Mouse (Mus musculus) spleen, adult 2 months (tissue): ENCODE measurements around the gene Raly. TPM values are rescaled to one million over a fixed set of nuclear protein-coding genes. Genes with fewer than 3 reads are reported as not detected.

Experiments used
- DNase-seq, 2 experiments: peaks; one replicate each; pipeline versions ENCODE4 v3.0.0 to v3.0.0-alpha.2; 2012 to 2021; ENCODE audit warnings: low spot score in 2 of 2, low read depth in 1 of 2
- H3K27ac ChIP-seq: fragments of 200-500 bp; 2 replicates; pipeline ENCODE4 v1.5.1; 2012; ENCODE audit warnings: low read length, inconsistent platforms; ENCODE audit not compliant: insufficient read depth
- H3K27me3 ChIP-seq: fragments of 200-500 bp; 2 replicates; pipeline ENCODE4 v1.6.1; 2012; ENCODE audit warnings: mild to moderate bottlenecking, moderate library complexity, low read length, inconsistent platforms; ENCODE audit not compliant: control insufficient read depth, insufficient read depth
- H3K36me3 ChIP-seq: fragments of 200-500 bp; 2 replicates; pipeline ENCODE4 v1.6.1; 2012; ENCODE audit warnings: mild to moderate bottlenecking, low read length, inconsistent platforms; ENCODE audit not compliant: control insufficient read depth, insufficient read depth
- H3K4me1 ChIP-seq: fragments of 200-500 bp; 2 replicates; pipeline ENCODE4 v1.6.1; 2011; ENCODE audit warnings: inconsistent platforms; ENCODE audit not compliant: control insufficient read depth, insufficient read depth, insufficient read length
- H3K4me3 ChIP-seq: fragments of 200-500 bp; 2 replicates; pipeline ENCODE4 v1.5.1; 2011; ENCODE audit warnings: mild to moderate bottlenecking, inconsistent platforms; ENCODE audit not compliant: insufficient read depth, insufficient read length; ENCODE audit errors: extremely low read depth
- CTCF ChIP-seq: fragments of 200-500 bp; IDR thresholded peaks from 2 replicates; pipeline ENCODE4 v1.5.1; 2011; ENCODE audit warnings: mild to moderate bottlenecking, inconsistent platforms; ENCODE audit not compliant: insufficient read depth, insufficient read length, insufficient replicate concordance; ENCODE audit errors: extremely low read depth
- POLR2A ChIP-seq: fragments of 200-500 bp; IDR thresholded peaks from 2 replicates; pipeline ENCODE4 v1.6.1; 2011; ENCODE audit warnings: low read depth, low read length, inconsistent platforms
- WGBS: fragments of 180-500 bp; shearing (Covaris S2); methylation state at CpG from one replicate; pipeline ENCODE4 v1.1.7; 2018; 5-methylcytosine and 5-hydroxymethylcytosine counted together
- polyA plus RNA-seq: library from polyadenylated mRNA; depleted of rRNA; stranded (reverse); fragments of >200 nt; gene quantifications from 2 replicates; pipeline ENCODE4 v1.2.3, GENCODE M21; 2012

Gene Raly
- polyA plus RNA-seq, 1 experiment, result 153 TPM

DNA sequence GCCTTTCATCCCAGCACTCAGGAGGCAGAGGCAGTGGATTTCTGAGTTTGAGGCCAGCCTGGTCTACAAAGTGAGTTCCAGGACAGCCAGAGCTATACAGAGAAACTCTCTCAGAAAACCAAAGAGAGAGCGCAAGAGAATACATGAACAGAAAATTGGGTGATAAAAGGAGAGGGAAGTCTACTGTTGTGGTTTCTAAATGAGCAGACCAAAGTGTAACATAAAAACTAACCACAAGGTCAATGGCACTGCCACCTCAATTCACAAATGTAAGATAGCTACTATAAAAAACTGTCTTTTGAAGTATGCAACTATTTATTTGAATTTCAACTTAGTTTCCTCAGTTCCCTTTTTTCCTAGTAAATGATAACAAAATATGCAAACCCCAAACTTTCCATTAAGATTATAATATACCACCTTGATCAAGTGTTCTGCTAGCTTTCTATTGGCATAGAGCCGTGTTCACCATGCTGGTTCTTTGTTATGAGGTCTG lies 36.8 kb upstream of the Raly start:
- 48% methylated on average over 2 of the region's 2 CpGs for WGBS
- Histone ChIP-seq H3K27me3 (no peaks in the 10 kb centered on the region), H3K27ac (no peak overlapping the region), H3K36me3 (no peaks in the 10 kb centered on the region), H3K4me1 (no peaks in the 10 kb centered on the region), H3K4me3 (no peak overlapping the region)
- TF ChIP-seq CTCF (no peak), POLR2A (no peak)
- DNase-seq, result peak in 1 of 2 experiments; percentile 12

DNA sequence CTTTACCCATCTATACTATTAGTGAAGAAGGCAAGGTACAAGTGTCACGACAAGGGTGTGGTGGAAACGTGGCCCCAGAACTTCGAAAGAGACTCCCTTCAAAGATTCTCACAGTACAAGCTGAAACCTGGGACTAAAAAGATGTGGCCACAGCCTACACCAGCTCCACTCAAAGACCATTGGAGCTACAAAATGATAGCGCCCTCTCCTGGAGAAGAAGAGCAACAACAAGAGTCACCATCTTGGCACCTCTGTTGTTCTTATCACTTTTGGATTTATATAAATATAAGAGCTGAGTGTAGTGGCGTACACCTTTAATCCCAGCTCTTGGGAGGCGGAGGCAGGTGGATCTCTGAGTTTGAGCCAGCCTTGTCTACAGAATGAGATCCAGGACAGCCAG lies 35.1 kb upstream of the Raly start:
- Histone ChIP-seq H3K27ac (no peak overlapping the region), H3K36me3 (no peaks in the 10 kb centered on the region), H3K4me3 (no peak overlapping the region), H3K4me1 (no peaks in the 10 kb centered on the region), H3K27me3 (no peaks in the 10 kb centered on the region)
- TF ChIP-seq POLR2A, result no peak
- TF ChIP-seq CTCF, result no peak
- 77% methylated on average over 6 of the region's 6 CpGs for WGBS
- DNase-seq, result no peak

DNA sequence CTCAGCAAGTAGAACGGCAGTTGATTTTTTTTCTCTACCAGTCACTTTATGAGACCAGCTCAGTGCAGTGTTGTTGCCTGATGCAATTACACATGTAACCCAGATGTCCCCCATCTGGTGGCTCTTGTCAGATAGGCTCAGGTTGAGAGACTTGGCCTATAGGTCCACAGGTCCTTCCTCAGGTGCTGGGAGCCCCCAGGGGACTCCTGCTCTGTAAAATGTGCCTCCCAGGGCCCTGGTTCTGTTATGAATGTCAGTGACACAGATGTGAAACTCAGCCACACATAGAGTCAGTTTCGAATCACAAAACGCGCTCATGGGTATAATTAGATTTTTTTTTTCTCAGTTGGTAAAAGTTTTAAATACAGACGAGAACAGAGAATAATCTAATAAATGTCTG lies 33.2 kb upstream of the Raly start:
- 78% methylated on average over 5 of the region's 5 CpGs for WGBS
- no peak overlapping the region for H3K4me3 ChIP-seq
- H3K4me1 ChIP-seq, result no peaks in the 10 kb centered on the region
- no peak overlapping the region for H3K27ac ChIP-seq
- H3K36me3 ChIP-seq, result no peaks in the 10 kb centered on the region
- no peaks in the 10 kb centered on the region for H3K27me3 ChIP-seq
- DNase-seq, result peak in 1 of 2 experiments; percentile 8
- no peak for TF ChIP-seq CTCF

DNA sequence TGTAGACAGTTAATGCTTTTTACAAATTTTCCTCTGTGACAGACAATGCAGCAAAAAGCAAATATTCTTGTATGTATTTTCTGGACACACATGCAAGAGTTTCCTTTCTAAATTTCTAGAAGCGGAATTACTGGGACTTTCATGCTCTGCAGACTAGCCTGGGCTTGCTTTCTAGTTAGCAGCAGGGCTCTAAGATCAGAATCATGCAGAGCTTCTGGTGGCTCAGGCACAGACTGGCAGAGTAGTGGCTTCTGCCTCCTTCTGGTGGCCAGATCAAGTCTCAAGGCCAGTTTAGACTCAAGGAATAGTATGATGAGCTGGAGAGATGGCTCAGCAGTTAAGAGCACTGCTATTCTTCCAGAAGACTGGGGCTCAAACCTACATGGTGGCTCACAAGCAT lies 32.4 kb upstream of the Raly start:
- no peak for TF ChIP-seq POLR2A
- TF ChIP-seq CTCF, result no peak
- 92% methylated on average over 1 of the region's 1 CpGs for WGBS
- DNase-seq, result no peak
- H3K27me3 ChIP-seq, result no peaks in the 10 kb centered on the region
- no peaks in the 10 kb centered on the region for H3K36me3 ChIP-seq
- no peak overlapping the region for H3K4me3 ChIP-seq
- H3K27ac ChIP-seq, result no peak overlapping the region
- no peaks in the 10 kb centered on the region for H3K4me1 ChIP-seq

DNA sequence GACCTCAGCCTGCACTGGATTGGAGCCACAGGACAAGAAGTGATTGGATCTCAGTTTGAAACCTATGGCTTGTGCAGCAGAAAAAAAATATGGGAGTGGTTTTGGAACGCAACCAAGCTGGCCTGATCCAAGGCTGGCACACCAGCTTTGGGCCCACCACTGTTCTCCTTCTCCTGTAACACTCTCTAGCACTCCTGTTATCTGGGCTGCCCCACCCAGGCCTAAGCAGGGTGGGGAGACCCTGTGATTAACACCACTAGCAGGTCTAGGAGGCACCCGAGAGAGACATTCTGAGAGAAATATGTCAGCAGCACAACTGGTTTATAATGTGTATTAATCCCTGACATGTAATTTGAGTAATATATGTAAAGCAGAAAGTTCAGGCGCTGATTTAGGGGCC lies 27.7 kb upstream of the Raly start:
- no peak for DNase-seq
- H3K27ac ChIP-seq, result no peak overlapping the region

DNA sequence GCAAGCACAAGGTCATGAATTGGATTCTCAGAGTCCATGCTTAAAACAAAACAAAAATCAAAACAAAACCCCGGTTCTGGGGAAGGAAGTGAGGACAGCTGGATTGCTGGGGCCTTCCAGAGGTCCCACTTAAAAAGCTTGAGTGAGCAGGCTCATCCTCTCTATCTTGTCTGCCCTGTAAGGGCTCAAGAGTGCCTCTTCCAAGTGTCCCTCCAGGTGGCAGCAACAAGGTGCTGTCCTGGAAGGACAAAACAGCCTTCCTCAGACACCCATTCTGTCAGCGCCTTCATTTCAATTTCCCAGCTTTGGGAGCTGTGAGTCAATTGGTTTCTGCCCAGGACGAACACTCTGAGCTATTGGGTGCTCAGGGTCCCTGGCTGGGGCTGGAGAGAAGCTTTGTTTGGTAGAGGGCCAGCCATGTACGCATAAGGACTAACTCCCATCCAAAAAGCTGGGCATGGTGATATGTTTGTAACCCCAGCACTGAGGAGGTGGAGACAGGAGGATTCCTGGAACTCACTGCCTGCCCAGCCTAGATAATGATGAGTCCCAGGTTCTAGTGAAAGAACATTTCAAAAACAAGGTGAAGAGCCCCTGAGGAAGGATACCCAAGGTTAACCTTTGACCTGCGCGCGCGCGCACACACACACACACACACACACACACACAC lies 25.9 kb upstream of the Raly start:
- no peaks in the 10 kb centered on the region for H3K27me3 ChIP-seq
- no peaks in the 10 kb centered on the region for H3K4me1 ChIP-seq
- no peak overlapping the region for H3K4me3 ChIP-seq
- no peak overlapping the region for H3K27ac ChIP-seq
- WGBS, result 83% methylated on average over 9 of the region's 9 CpGs
- H3K36me3 ChIP-seq, result no peaks in the 10 kb centered on the region
- no peak for TF ChIP-seq POLR2A
- TF ChIP-seq CTCF, result no peak
- no peak for DNase-seq

More for the DNA sequence above, 27.7 kb upstream of the Raly start:
- WGBS, result 86% methylated on average over 3 of the region's 3 CpGs
- no peak for TF ChIP-seq POLR2A
- TF ChIP-seq CTCF, result no peak
- Histone ChIP-seq H3K4me3 (no peak overlapping the region), H3K36me3 (no peaks in the 10 kb centered on the region), H3K4me1 (no peaks in the 10 kb centered on the region), H3K27me3 (no peaks in the 10 kb centered on the region)

DNA sequence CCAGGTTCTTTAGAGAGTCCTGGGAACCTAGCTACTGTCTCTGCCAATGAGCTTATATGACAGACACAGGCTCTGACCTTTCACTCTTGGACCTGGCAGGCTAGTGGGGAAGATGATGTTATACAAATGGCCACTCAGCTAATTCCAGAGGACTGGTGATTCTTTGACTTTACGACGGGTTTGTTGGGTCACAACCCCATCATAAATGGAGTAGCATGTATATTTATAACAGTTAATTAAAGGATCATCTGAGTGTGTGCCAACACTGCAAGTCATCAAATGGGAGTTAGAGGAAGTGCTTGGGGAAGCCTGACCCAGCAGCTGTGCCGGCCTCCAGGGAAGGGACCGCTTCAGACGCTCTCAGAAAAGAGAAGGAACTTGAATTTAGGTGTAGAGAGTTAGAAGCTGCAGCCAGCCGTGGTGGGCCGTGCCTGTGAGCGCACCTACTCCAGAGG lies 25.3 kb upstream of the Raly start:
- Histone ChIP-seq H3K36me3 (no peaks in the 10 kb centered on the region), H3K4me3 (no peak overlapping the region), H3K27ac (no peak overlapping the region), H3K4me1 (no peaks in the 10 kb centered on the region), H3K27me3 (no peaks in the 10 kb centered on the region)
- 22% methylated on average over 8 of the region's 8 CpGs for WGBS
- TF ChIP-seq CTCF (no peak), POLR2A (no peak)
- no peak for DNase-seq
